Mouse (Mus musculus): ENCODE data around the gene Katnbl1. TPM values are rescaled to one million over a fixed set of nuclear protein-coding genes. Genes with fewer than 3 reads are reported as not detected.

Gene Katnbl1
- 43.3 and 48.4 TPM in 2 replicates for polyA plus RNA-seq (2016; fragmentation: Nextera tagmentation; extraction: Ambion mirVana)

- H3K36me3 ChIP-seq, result no peaks in the 10 kb centered on the region
- peaks cover 10% of the 10 kb centered on the region for H3K4me1 ChIP-seq
- peak within 1 kb of the TSS; percentile 62 for H3K4me2 ChIP-seq (replicated peaks)
- peaks cover 11% of the 10 kb centered on the region for H3K27me3 ChIP-seq
- H3K9me3 ChIP-seq (replicated peaks), result no peaks in the 10 kb centered on the region
- peak within 1 kb of the TSS; percentile 92 for H3K4me3 ChIP-seq
- peak within 1 kb of the TSS; percentile 92 for H3K9ac ChIP-seq
- under 1% methylated on average over 69 of the region's 72 CpGs for WGBS
- peak within 1 kb of the TSS; percentile 90 for H3K27ac ChIP-seq
- peak; percentile 99 for ATAC-seq (ENCODE audit: low FRiP score)
These were observed at the start of gene Katnbl1 for GRCm38 (mm10) chr2:112378973-112379898. TSS of gene Katnbl1 (plus strand) at chr2:112379211.

- H3K36me3 ChIP-seq, result peaks cover 13% of the 10 kb centered on the region
- H3K27ac ChIP-seq, result no peak overlapping the region
- ATAC-seq (ENCODE audit: low FRiP score), result no peak
- no peaks in the 10 kb centered on the region for H3K9me3 ChIP-seq (replicated peaks)
- no peaks in the 10 kb centered on the region for H3K27me3 ChIP-seq
- H3K4me2 ChIP-seq (replicated peaks), result no peak overlapping the region
- 77% methylated on average over 4 of the region's 4 CpGs for WGBS
- H3K4me3 ChIP-seq, result no peak overlapping the region
- no peaks in the 10 kb centered on the region for H3K4me1 ChIP-seq
- no peak overlapping the region for H3K9ac ChIP-seq
These were observed 46.7 kb upstream of the Katnbl1 start for GRCm38 (mm10) chr2:112332051-112332898.

GRCm38 (mm10) chr2:112337211-112337610 is 41.8 kb upstream of the Katnbl1 start:
- H3K4me1 ChIP-seq, result no peaks in the 10 kb centered on the region
- H3K9ac ChIP-seq, result no peak overlapping the region
- WGBS, result 95% methylated on average over 6 of the region's 6 CpGs
- no peak overlapping the region for H3K27ac ChIP-seq
- peaks cover 44% of the 10 kb centered on the region for H3K36me3 ChIP-seq
- H3K4me3 ChIP-seq, result no peak overlapping the region
- H3K27me3 ChIP-seq, result no peaks in the 10 kb centered on the region
- H3K9me3 ChIP-seq (replicated peaks), result no peaks in the 10 kb centered on the region
- no peak overlapping the region for H3K4me2 ChIP-seq (replicated peaks)
- ATAC-seq (ENCODE audit: low FRiP score), result no peak

GRCm38 (mm10) chr2:112339736-112340135 is 39.3 kb upstream of the Katnbl1 start:
- Histone ChIP-seq H3K4me1 (no peaks in the 10 kb centered on the region), H3K27ac (no peak overlapping the region), H3K4me2 (replicated peaks) (no peak overlapping the region), H3K9me3 (replicated peaks) (no peaks in the 10 kb centered on the region), H3K27me3 (no peaks in the 10 kb centered on the region), H3K36me3 (peaks cover 47% of the 10 kb centered on the region), H3K4me3 (no peak overlapping the region), H3K9ac (no peak overlapping the region)
- WGBS, result 94% methylated on average over 2 of the region's 2 CpGs
- no peak for ATAC-seq (ENCODE audit: low FRiP score)

- Histone ChIP-seq H3K36me3 (peaks cover 48% of the 10 kb centered on the region), H3K4me3 (no peak overlapping the region), H3K27ac (no peak overlapping the region), H3K9me3 (replicated peaks) (no peaks in the 10 kb centered on the region), H3K4me2 (replicated peaks) (no peak overlapping the region), H3K9ac (no peak overlapping the region), H3K4me1 (no peaks in the 10 kb centered on the region), H3K27me3 (no peaks in the 10 kb centered on the region)
- no peak for ATAC-seq (ENCODE audit: low FRiP score)
- 79% methylated on average over 3 of the region's 3 CpGs for WGBS
These were observed 37.9 kb upstream of the Katnbl1 start for GRCm38 (mm10) chr2:112341117-112341516.

- Histone ChIP-seq H3K4me3 (no peak overlapping the region), H3K9ac (no peak overlapping the region), H3K4me2 (replicated peaks) (no peak overlapping the region), H3K9me3 (replicated peaks) (no peaks in the 10 kb centered on the region), H3K27ac (no peak overlapping the region), H3K4me1 (no peaks in the 10 kb centered on the region), H3K36me3 (peaks cover 42% of the 10 kb centered on the region), H3K27me3 (no peaks in the 10 kb centered on the region)
- no peak for ATAC-seq (ENCODE audit: low FRiP score)
- 90% methylated on average over 3 of the region's 3 CpGs for WGBS
These were observed 30.8 kb upstream of the Katnbl1 start for GRCm38 (mm10) chr2:112348246-112348645.

- H3K9me3 ChIP-seq (replicated peaks), result no peaks in the 10 kb centered on the region
- WGBS, result 92% methylated on average over 7 of the region's 7 CpGs
- no peaks in the 10 kb centered on the region for H3K4me1 ChIP-seq
- no peak overlapping the region for H3K27ac ChIP-seq
- peaks cover 73% of the 10 kb centered on the region for H3K36me3 ChIP-seq
- H3K4me2 ChIP-seq (replicated peaks), result no peak overlapping the region
- no peaks in the 10 kb centered on the region for H3K27me3 ChIP-seq
- H3K4me3 ChIP-seq, result no peak overlapping the region
- ATAC-seq (ENCODE audit: low FRiP score), result no peak
- no peak overlapping the region for H3K9ac ChIP-seq
These were observed 25.1 kb upstream of the Katnbl1 start for GRCm38 (mm10) chr2:112353685-112354455.

GRCm38 (mm10) chr2:112359611-112360010 is 19.4 kb upstream of the Katnbl1 start:
- no peak overlapping the region for H3K9ac ChIP-seq
- 76% methylated on average over 2 of the region's 2 CpGs for WGBS
- no peak for ATAC-seq (ENCODE audit: low FRiP score)
- H3K36me3 ChIP-seq, result peaks cover 80% of the 10 kb centered on the region
- no peak overlapping the region for H3K4me3 ChIP-seq
- H3K9me3 ChIP-seq (replicated peaks), result no peaks in the 10 kb centered on the region
- H3K27ac ChIP-seq, result no peak overlapping the region
- H3K27me3 ChIP-seq, result no peaks in the 10 kb centered on the region
- no peak overlapping the region for H3K4me2 ChIP-seq (replicated peaks)
- H3K4me1 ChIP-seq, result no peaks in the 10 kb centered on the region

GRCm38 (mm10) chr2:112360012-112360780 is 18.8 kb upstream of the Katnbl1 start:
- peaks cover 77% of the 10 kb centered on the region for H3K36me3 ChIP-seq
- no peaks in the 10 kb centered on the region for H3K27me3 ChIP-seq
- no peak for ATAC-seq (ENCODE audit: low FRiP score)
- no peak overlapping the region for H3K4me3 ChIP-seq
- no peak overlapping the region for H3K9ac ChIP-seq
- no peak overlapping the region for H3K4me2 ChIP-seq (replicated peaks)
- WGBS, result 94% methylated on average over 12 of the region's 12 CpGs
- no peak overlapping the region for H3K27ac ChIP-seq
- H3K9me3 ChIP-seq (replicated peaks), result no peaks in the 10 kb centered on the region
- no peaks in the 10 kb centered on the region for H3K4me1 ChIP-seq

- 83% methylated on average over 2 of the region's 2 CpGs for WGBS
- Histone ChIP-seq H3K9me3 (replicated peaks) (no peaks in the 10 kb centered on the region), H3K27ac (no peak overlapping the region), H3K36me3 (peaks cover 74% of the 10 kb centered on the region), H3K27me3 (no peaks in the 10 kb centered on the region), H3K4me3 (no peak overlapping the region), H3K4me2 (replicated peaks) (no peak overlapping the region), H3K4me1 (no peaks in the 10 kb centered on the region), H3K9ac (no peak overlapping the region)
- ATAC-seq (ENCODE audit: low FRiP score), result no peak
These were observed 18.2 kb upstream of the Katnbl1 start for GRCm38 (mm10) chr2:112360781-112361169.

- Histone ChIP-seq H3K4me2 (replicated peaks) (peak overlapping the region; percentile 90), H3K9me3 (replicated peaks) (no peaks in the 10 kb centered on the region), H3K36me3 (peaks cover 17% of the 10 kb centered on the region), H3K27me3 (no peaks in the 10 kb centered on the region), H3K27ac (no peak overlapping the region), H3K4me3 (peak overlapping the region; percentile 68), H3K4me1 (peaks cover 15% of the 10 kb centered on the region), H3K9ac (peak overlapping the region; percentile 70)
- ATAC-seq (ENCODE audit: low FRiP score), result peak; percentile 17; the same call in 1 of the 2 replicates
- WGBS, result 20% methylated on average over 15 of the region's 15 CpGs
These were observed 11.8 kb upstream of the Katnbl1 start for GRCm38 (mm10) chr2:112367222-112367621.

All from hindbrain, embryonic 12.5 days (tissue).